Mouse (Mus musculus) mature B cell (primary cell): ENCODE data around the gene Fgfr2.
"Not testable (repeated sequence)": the region's sequence is repeated elsewhere in the genome, so short reads cannot be mapped to it uniquely, and the experiment has no call there.

Source experiments
- in situ Hi-C: fragments of 300-500 bp; cut with MboI; formaldehyde crosslinking; loops from 2 replicates; pipeline ENCODE4 v1.14.3; 2019

The Fgfr2 gene

DNA sequence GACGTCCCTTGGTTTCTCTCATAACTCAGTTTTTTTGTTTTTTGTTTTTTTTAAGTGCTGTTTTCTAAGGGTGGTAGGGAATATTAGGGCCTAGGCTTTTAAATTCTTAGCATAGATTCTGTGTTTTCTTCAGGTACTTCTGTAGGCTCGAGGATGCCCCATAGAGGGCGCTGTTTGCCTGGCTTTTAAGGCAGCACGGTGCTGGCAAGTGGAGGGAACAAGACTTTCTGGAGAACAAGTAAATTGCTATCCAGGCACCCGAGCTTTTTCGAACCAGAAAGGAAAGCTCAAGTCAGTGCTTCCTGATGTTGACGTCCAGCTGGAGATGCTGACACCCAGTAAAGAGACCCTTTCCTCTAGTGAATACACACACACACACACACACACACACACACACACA, 1583.2 kb downstream of the Fgfr2 start:
- in situ Hi-C loops: loop anchor here (25.0 kb wide), 1 partner anchor 347 kb away; no protein-coding TSS in a partner anchor

- in situ Hi-C loops: no loop called here
These were observed 1619.4 kb downstream of the Fgfr2 start for GRCm38 (mm10) chr7:131503739-131504138.

DNA sequence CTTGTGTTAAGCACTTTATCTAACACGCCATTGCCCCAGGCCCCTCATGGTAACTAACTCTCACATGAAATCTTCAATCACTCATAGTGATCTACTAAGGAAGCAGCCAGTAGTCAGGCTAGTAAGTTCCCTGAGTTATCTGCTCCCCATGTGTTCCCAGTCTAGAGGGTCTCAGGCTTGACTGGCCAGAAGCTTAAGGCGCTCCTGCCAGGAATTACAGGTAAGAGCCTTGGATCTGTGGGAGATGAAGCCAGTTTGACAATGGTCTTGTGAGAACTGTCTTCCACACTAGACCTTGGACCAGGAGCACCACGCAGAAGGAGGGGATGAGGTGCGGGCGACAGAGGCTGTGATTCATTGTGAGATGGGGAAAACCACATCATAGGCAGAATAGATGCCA, 1644.7 kb downstream of the Fgfr2 start:
- in situ Hi-C loops: no loop called here

GRCm38 (mm10) chr7:131477140-131477539, 1646.0 kb downstream of the Fgfr2 start:
- in situ Hi-C loops: no loop called here

DNA sequence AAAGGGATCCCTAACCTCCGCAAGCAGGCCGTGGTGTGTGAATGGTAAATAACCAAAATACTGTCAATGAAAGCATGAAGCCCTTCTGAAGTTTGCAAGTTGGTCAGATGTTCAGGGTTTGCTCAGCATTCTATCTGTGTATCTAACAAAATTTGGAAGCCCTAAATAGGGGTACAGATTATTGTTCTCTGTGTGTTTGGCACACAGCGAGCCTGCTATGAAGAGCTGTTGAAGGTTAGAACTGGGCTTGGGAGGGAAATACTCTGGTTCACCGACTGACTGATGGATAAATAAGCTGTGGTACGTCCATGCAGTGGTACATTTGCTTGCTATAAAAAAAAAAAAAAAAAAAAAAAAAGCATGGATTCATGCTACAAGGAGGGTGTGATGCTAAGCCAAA, 1651.6 kb downstream of the Fgfr2 start:
- in situ Hi-C loops: no loop called here

GRCm38 (mm10) chr7:131469506-131469905, 1653.6 kb downstream of the Fgfr2 start:
- in situ Hi-C loops: no loop called here

DNA sequence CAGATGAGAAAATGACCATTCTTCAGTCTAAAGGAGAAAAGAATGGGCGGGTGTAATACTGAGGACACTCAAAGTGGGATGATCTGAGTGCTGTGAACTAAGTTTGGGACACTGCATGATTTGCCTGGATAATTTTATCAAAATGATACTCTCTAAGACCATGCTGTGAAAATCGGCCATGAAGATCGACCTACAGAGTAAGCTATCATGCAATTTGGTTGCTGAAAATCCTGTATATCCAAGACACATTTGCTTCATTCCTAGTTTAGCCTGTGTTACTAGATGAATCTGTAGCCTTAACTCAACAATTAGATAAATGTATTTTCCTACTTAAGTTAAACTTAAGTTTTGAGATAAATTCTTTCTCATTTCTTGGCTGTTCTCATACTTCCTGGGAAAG, 1655.8 kb downstream of the Fgfr2 start:
- in situ Hi-C loops: no loop called here

DNA sequence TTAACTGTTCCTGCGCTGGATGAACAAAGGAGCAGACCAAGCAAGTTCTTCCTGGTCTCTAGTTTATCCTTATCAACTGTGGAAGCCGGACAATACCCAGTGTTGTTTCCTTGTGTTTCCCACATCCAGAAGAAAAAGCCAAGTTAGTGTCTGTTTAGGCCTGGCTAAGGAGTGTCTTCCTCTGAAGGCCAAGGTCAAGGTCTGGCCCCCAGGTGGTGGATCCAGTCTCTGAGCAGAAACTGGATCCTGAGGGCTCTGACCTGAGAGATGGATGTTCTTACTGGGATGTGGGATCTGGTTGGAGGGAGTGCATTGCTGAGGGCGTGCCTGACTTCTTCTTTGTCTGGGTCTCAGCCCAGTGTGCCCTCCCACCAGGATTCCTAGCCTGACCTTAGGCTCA, 1657.4 kb downstream of the Fgfr2 start:
- in situ Hi-C loops: no loop called here

- in situ Hi-C loops: no loop called here
These were observed 1658.0 kb downstream of the Fgfr2 start for GRCm38 (mm10) chr7:131465117-131465601.

DNA sequence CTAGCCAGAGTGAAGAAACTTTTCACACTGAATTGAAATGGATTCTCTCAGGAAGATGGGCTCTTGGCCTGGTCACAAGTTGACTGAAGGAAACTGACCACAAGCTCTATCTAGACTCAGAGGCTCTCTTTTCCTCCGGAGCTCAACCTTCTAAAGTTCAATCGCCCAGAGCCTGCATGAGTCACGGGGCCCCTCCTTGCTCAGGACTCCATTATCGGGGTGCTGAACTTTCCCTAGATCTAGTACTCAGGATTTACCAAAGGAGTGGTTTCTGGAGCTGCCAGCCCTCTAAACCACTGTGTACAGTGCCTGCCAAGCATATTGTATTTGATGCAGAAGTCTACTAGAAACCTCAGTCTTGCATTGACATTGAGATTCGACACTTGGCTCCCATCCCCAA, 1666.4 kb downstream of the Fgfr2 start:
- in situ Hi-C loops: no loop called here

DNA sequence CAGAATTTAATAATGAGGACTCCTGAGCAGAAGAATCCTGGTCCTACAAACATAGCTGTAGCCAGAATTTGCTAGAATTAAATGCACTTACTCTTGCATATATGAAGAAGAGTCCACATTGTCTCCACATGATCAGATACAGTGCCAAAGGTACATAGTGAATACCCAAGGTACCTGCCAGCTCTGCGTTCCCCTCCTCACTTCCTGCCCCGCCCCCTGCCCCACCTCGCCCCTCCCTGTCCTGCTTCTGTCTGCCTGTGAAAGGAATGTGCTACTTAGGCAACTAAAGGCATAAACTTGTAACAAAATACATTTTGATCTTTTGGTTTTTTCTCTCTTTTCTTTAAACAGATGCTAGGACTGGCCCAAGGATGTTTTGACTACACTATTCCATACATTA, 1686.1 kb downstream of the Fgfr2 start:
- in situ Hi-C loops: no loop called here

GRCm38 (mm10) chr7:131434276-131434675, 1688.9 kb downstream of the Fgfr2 start:
- in situ Hi-C loops: no loop called here

DNA sequence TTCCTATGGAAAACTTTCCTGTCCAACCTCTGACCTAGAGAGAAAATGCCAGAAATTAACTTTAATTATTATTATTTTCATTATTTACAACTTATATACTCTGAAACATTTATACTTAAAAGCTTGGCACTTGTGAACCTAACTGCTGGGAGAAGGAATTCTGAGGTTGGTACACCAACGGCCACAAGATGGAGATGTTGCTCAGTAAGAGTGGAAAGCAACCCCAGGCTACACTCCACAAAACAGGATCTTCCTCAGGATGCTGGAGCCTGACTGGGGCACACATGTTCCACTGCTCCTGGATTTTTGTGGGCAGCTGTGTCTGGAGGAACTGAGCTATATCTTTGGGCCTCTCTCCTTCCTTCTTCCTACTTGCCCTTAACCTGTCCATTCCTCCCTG, 1690.9 kb downstream of the Fgfr2 start:
- in situ Hi-C loops: no loop called here

- in situ Hi-C loops: no loop called here
These were observed 1695.8 kb downstream of the Fgfr2 start for GRCm38 (mm10) chr7:131427331-131427730.

DNA sequence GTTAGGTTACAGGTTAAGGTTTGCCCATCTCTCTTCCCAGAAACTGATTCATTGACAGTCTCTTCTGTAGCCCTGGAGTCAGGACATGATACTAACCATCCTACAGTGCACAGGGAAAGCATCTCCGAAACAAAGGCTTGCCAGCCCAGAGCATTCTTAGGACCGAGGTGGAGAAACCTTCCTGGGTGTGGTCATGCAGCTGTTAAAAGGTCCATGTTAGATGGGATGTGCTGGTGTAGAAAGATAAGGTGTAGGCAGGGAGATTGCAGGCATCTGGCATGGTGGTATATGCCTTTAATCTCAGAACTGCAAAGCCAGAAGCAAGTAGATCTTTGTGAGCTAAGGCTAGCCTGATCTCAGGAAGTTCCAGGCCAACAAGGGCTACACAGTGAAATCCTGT, 1698.2 kb downstream of the Fgfr2 start:
- in situ Hi-C loops: no loop called here

- in situ Hi-C loops: no loop called here
These were observed 1705.5 kb downstream of the Fgfr2 start for GRCm38 (mm10) chr7:131417605-131418004.

GRCm38 (mm10) chr7:131416742-131417141, 1706.4 kb downstream of the Fgfr2 start:
- in situ Hi-C loops: not testable (repeated sequence)

GRCm38 (mm10) chr7:131411941-131412270, 1711.2 kb downstream of the Fgfr2 start:
- in situ Hi-C loops: no loop called here

DNA sequence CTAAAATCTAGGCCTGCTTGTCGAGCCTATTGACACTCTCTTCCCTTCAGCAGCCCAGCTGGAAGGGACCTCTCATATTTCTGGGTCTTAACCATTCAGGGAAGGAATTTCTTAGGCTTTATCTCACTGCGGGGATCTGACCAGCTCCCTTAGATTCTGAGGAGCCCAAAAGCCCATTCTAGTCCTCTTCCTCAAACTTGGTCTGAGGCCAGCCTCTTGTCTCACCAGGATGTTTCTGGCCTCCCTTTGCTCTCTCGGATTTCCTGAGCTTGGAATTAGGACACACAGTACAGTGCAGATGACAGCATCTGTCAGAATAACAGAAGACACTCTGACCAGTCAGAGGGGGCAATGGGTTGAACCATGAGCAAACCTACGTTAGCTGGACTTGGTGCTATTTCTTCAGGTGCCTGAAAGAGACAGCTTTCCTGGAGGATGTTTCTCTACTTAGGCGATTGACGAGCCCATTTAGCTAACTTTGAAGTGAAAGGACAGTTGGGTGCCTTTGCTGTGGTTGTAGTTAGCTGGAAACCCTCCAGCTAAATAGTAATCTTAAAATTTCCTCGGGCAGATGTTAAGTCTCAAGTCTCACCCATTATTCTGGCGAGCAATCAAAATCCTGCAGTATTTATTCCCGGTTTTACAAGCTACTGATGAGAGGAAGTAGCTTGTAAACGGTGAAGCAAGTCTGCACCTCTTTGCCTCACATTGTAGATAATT, 1711.8 kb downstream of the Fgfr2 start:
- in situ Hi-C loops: no loop called here

- in situ Hi-C loops: no loop called here
These were observed 1712.6 kb downstream of the Fgfr2 start, which contains the start of the genes Ikzf5 and Acadsb for GRCm38 (mm10) chr7:131410416-131411058. Gene Ikzf5, minus strand, starts transcription at chr7:131410521. Gene Acadsb, plus strand, starts transcription at chr7:131410601.

- in situ Hi-C loops: no loop called here
These were observed 1713.2 kb downstream of the Fgfr2 start for GRCm38 (mm10) chr7:131409988-131410385.

GRCm38 (mm10) chr7:131409321-131409987, 1713.7 kb downstream of the Fgfr2 start:
- in situ Hi-C loops: no loop called here

GRCm38 (mm10) chr7:131391761-131392160, 1731.4 kb downstream of the Fgfr2 start:
- in situ Hi-C loops: not testable (repeated sequence)
